Mouse (Mus musculus) hindbrain, embryonic 11.5 days (tissue): ENCODE measurements at regions not wholly inside any gene's neighbourhood (a gene's known extent, or its start where the extent isn't known, plus 50 kb on each side); places are given as distances from the start of the nearest gene placed in this dataset.

Experiments
- ATAC-seq: fragments of 200-750 bp; cut with Nextera tagmentation; 2 replicates; pipeline ENCODE4 v1.8.0; 2017; ENCODE audit warnings: mild to moderate bottlenecking, moderate TSS enrichment, moderate library complexity; ENCODE audit not compliant: low FRiP score
- DNase-seq: peaks from one replicate; pipeline ENCODE4 v3.0.0-alpha.2; 2015; ENCODE audit warnings: low spot score
- H3K27ac ChIP-seq: fragments of 300-500 bp; sonication (generic); 2 replicates; pipeline ENCODE4 v1.5.1; 2014; ENCODE audit warnings: mild to moderate bottlenecking, low read depth, low read length
- H3K27me3 ChIP-seq: fragments of 300-500 bp; sonication (generic); 2 replicates; pipeline ENCODE4 v1.6.1; 2014; ENCODE audit warnings: mild to moderate bottlenecking, low read length, moderate library complexity, mixed read lengths; ENCODE audit not compliant: control insufficient read depth, insufficient read depth
- H3K36me3 ChIP-seq: fragments of 300-500 bp; sonication (generic); 2 replicates; pipeline ENCODE4 v1.6.1; 2014; ENCODE audit warnings: mild to moderate bottlenecking, low read length, moderate library complexity, mixed read lengths; ENCODE audit not compliant: control insufficient read depth, insufficient read depth
- H3K4me1 ChIP-seq: fragments of 300-500 bp; sonication (generic); replicated peaks from 2 replicates; pipeline ENCODE4 v1.6.1; 2014; ENCODE audit warnings: low read length, mixed read lengths; ENCODE audit not compliant: control insufficient read depth, insufficient read depth
- H3K4me2 ChIP-seq: fragments of 300-500 bp; sonication (generic); replicated peaks from 2 replicates; pipeline ENCODE4 v1.6.1; 2014; ENCODE audit warnings: mild to moderate bottlenecking, low read depth, low read length
- H3K4me3 ChIP-seq: fragments of 300-500 bp; sonication (generic); 2 replicates; pipeline ENCODE4 v1.5.1; 2014; ENCODE audit warnings: low read depth, low read length
- H3K9ac ChIP-seq: fragments of 300-500 bp; sonication (generic); 2 replicates; pipeline ENCODE4 v1.6.1; 2014; ENCODE audit warnings: low read depth, low read length
- H3K9me3 ChIP-seq: fragments of 300-500 bp; sonication (generic); 2 replicates; pipeline ENCODE4 v1.6.1; 2016; ENCODE audit warnings: low read length; ENCODE audit not compliant: control insufficient read depth
- WGBS: fragments of 180-500 bp; shearing (Covaris S2); extraction: QIAGEN DNeasy Blood & Tissue Kit; methylation state at CpG from one replicate; pipeline ENCODE4 v1.1.7; 2014; 5-methylcytosine and 5-hydroxymethylcytosine counted together

DNA sequence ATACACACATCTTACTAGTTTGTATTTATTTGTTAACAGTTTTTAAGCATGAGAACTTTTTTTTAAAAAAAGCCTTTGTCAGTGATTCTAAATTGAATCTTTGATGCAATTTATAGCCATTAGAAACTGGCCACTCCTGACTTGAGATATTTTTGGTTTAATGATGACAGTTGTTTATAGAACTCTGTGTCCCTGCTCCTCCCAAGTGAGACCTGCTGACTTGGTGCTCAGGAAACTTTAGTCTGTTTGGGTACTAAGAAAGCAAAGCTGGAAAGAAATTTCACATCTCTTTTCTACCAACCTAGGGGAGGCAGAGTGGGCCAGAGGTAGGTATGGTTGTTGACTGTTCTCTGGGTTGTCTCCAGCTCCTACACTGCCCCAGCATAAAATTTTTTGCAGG is 214.0 kb upstream of the Nampt start:
- H3K4me3 ChIP-seq = no peak overlapping the region
- DNase-seq (no peak), ATAC-seq (no peak)
- H3K9me3 ChIP-seq = no peaks in the 10 kb centered on the region; the same call in 1 of the 2 replicates
- no peaks in the 10 kb centered on the region for H3K4me1 ChIP-seq
- H3K27me3 ChIP-seq = no peaks in the 10 kb centered on the region
- H3K9ac ChIP-seq = no peak overlapping the region
- H3K27ac ChIP-seq = no peak overlapping the region
- H3K4me2 ChIP-seq = no peak overlapping the region
- no peaks in the 10 kb centered on the region for H3K36me3 ChIP-seq

- no peaks in the 10 kb centered on the region for H3K4me1 ChIP-seq
- no peaks in the 10 kb centered on the region for H3K9me3 ChIP-seq
- no peak overlapping the region for H3K27ac ChIP-seq
- DNase-seq (no peak), ATAC-seq (no peak)
- no peak overlapping the region for H3K9ac ChIP-seq
- WGBS = 82% methylated on average over 3 of the region's 3 CpGs
- no peak overlapping the region for H3K4me2 ChIP-seq
- H3K4me3 ChIP-seq = no peak overlapping the region
- no peaks in the 10 kb centered on the region for H3K36me3 ChIP-seq
- no peaks in the 10 kb centered on the region for H3K27me3 ChIP-seq
These were observed 204.3 kb upstream of the Nampt start for GRCm38 (mm10) chr12:32615000-32615399.

DNA sequence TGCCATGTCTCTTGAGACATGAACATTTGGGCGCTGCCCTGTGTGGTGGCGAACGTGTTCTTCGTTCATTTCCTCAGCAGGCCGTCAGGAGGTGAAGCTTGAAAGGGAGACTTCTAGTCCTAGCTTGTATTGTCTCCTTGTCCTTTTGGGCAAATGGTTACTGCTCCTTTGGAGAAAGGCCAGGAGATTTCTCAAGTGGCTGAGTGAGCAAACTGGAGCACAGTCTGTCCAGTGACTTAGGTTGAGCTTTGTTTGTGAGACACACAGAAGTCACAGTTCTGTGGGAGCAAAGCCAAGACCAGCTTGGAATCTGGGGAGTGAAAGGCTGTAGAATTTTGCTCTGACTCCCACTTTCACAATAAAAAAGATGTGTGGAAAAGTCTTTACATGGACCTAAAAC is 203.3 kb upstream of the Nampt start:
- H3K4me1 ChIP-seq = no peaks in the 10 kb centered on the region
- H3K4me2 ChIP-seq = no peak overlapping the region
- ATAC-seq (no peak), DNase-seq (no peak)
- H3K36me3 ChIP-seq = no peaks in the 10 kb centered on the region
- 85% methylated on average over 5 of the region's 5 CpGs for WGBS
- no peaks in the 10 kb centered on the region for H3K27me3 ChIP-seq
- no peak overlapping the region for H3K4me3 ChIP-seq
- H3K9ac ChIP-seq = no peak overlapping the region
- H3K9me3 ChIP-seq = no peaks in the 10 kb centered on the region
- H3K27ac ChIP-seq = no peak overlapping the region

DNA sequence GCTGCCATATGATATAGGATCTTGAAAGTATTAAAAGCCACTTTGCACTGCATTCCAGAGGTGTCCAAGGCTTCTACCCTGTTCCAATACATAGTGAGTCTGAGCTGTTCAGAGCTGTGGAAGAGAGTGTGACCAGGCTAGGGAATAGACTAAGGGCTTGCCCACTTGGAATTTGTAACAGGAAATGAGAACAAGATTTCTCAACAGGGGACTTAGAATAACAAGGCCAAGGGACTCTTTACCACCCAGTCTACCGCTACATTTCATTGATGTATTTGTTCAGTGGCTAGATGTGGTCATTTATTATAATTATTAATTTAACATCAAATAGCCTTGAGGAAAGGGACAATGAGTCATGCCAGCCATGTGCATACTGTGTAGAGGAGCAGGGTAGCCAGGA is 202.3 kb upstream of the Nampt start:
- Histone ChIP-seq H3K9ac (no peak overlapping the region), H3K27ac (no peak overlapping the region), H3K4me3 (no peak overlapping the region), H3K36me3 (no peaks in the 10 kb centered on the region), H3K9me3 (no peaks in the 10 kb centered on the region), H3K27me3 (no peaks in the 10 kb centered on the region), H3K4me1 (no peaks in the 10 kb centered on the region), H3K4me2 (no peak overlapping the region)
- DNase-seq (no peak), ATAC-seq (no peak)
- 74% methylated on average over 1 of the region's 1 CpGs for WGBS

- ATAC-seq (no peak), DNase-seq (no peak)
- no peaks in the 10 kb centered on the region for H3K36me3 ChIP-seq
- no peak overlapping the region for H3K27ac ChIP-seq
- H3K4me2 ChIP-seq = no peak overlapping the region
- no peaks in the 10 kb centered on the region for H3K27me3 ChIP-seq
- H3K9me3 ChIP-seq = no peaks in the 10 kb centered on the region
- no peaks in the 10 kb centered on the region for H3K4me1 ChIP-seq
- no peak overlapping the region for H3K9ac ChIP-seq
- 58% methylated on average over 4 of the region's 4 CpGs for WGBS
- H3K4me3 ChIP-seq = no peak overlapping the region
These were observed 199.5 kb upstream of the Nampt start for GRCm38 (mm10) chr12:32619830-32620229.

DNA sequence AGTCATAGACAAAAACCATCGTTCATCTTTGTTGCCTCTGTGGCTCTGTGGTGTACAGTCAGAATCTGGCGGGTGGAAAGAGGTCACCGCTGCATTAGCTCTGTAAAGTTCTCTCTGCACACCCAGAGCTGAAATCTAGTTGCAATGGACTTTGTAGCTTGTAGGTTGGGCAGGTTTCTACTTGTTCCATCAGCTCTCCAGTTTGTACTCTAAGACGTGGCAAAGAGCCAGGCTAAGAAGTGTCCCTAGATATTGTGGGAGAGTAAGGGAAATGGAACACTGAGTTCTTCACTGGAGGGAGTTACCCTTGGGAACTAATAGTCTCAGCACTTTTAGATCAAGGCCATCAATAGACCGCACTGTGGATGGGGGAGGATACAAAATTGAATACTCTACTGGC is 197.6 kb upstream of the Nampt start:
- Histone ChIP-seq H3K27me3 (no peaks in the 10 kb centered on the region), H3K36me3 (no peaks in the 10 kb centered on the region), H3K27ac (no peak overlapping the region), H3K4me1 (no peaks in the 10 kb centered on the region), H3K4me3 (no peak overlapping the region), H3K9ac (no peak overlapping the region), H3K4me2 (no peak overlapping the region), H3K9me3 (no peaks in the 10 kb centered on the region)
- 93% methylated on average over 5 of the region's 5 CpGs for WGBS
- DNase-seq = no peak
- no peak for ATAC-seq

GRCm38 (mm10) chr12:32628552-32628951 is 190.8 kb upstream of the Nampt start:
- DNase-seq = no peak
- Histone ChIP-seq H3K9me3 (no peaks in the 10 kb centered on the region), H3K36me3 (no peaks in the 10 kb centered on the region), H3K4me2 (no peak overlapping the region), H3K4me1 (no peaks in the 10 kb centered on the region), H3K9ac (no peak overlapping the region), H3K27ac (no peak overlapping the region), H3K27me3 (no peaks in the 10 kb centered on the region), H3K4me3 (no peak overlapping the region)
- ATAC-seq = no peak
- 87% methylated on average over 1 of the region's 1 CpGs for WGBS

- Histone ChIP-seq H3K27me3 (no peaks in the 10 kb centered on the region), H3K9me3 (no peaks in the 10 kb centered on the region), H3K27ac (no peak overlapping the region), H3K4me2 (no peak overlapping the region), H3K4me1 (no peaks in the 10 kb centered on the region), H3K9ac (no peak overlapping the region), H3K4me3 (no peak overlapping the region), H3K36me3 (no peaks in the 10 kb centered on the region)
- ATAC-seq (no peak), DNase-seq (no peak)
- 40% methylated on average over 3 of the region's 3 CpGs for whole genome bisulfite sequencing
These were observed 186.4 kb upstream of the Nampt start for GRCm38 (mm10) chr12:32632935-32633334.

GRCm38 (mm10) chr12:32635055-32635454 is 184.3 kb upstream of the Nampt start:
- ATAC-seq (no peak), DNase-seq (no peak)
- no peak overlapping the region for H3K4me3 ChIP-seq
- no peak overlapping the region for H3K9ac ChIP-seq
- no peaks in the 10 kb centered on the region for H3K4me1 ChIP-seq
- H3K36me3 ChIP-seq = no peaks in the 10 kb centered on the region
- no peaks in the 10 kb centered on the region for H3K27me3 ChIP-seq
- H3K4me2 ChIP-seq = no peak overlapping the region
- H3K27ac ChIP-seq = no peak overlapping the region
- WGBS = 58% methylated on average over 5 of the region's 5 CpGs
- no peaks in the 10 kb centered on the region for H3K9me3 ChIP-seq
